Mouse (Mus musculus): ENCODE measurements around the gene C87436. TPM values are rescaled to one million over a fixed set of nuclear protein-coding genes. Genes with fewer than 3 reads are reported as not detected.
A peak's percentile ranks its signal among the peaks of the same experiment; 100 is the strongest.

C87436 gene
- total RNA-seq (2021), result 1 to 10 TPM; 6.1 to 7.8 TPM
- long read RNA-seq, experiment 1, partial matches to known transcripts, result 3 of 12 reads
- long read RNA-seq, experiment 1, other reads (novel, unspliced or antisense), result 3 of 12 reads
- long read RNA-seq, experiment 2, transcript C87436-201 (10 exons, 2,534 nt), result major isoform, 6 of 11 reads
- long read RNA-seq, experiment 2, partial matches to known transcripts, result 1 of 11 reads
- long read RNA-seq, experiment 2, other reads (novel, unspliced or antisense), result 3 of 11 reads

DNA sequence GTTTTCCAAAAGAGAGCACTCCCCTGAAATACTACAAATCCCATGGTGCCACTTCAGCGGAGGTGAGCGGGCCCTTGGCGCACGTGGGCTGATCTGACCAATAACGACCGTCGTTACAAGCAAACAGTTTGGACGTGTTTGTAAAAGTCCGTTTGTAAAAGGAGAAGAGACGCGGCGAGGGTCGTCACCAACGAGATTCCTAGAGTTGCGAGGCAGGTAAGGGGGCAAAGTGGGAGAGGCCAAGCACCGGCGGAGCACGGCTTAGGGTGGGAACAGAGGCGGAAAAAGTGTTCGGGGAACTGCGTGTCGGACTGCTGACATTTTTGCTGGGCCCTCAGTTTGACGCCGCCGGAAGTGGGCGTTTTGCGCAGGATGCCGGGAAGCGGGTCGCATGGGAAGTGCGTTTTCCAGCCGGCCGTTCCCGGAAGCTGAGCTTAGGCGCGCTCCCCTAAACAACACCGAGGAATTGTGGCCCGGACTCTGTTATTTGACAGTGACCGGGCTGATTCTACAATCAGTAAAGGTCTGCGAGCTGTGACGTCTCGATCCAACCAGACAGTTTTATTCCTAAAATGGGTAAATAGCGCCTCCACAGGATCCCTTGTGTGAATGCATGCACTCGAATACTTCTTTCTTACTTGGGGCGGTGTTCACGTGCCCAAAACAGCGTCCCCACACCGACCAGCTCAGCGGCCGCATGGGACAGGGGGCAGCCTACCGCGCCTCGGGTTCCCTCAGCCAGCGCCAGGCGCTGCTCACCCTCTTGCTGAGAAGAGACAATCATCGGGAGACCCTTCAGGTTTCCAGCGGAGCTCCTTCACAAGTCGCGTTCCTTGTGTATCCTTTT lies at the start of gene C87436:
Gene C87436 (plus strand): TSS at position 103 of the 847 bp plus-strand sequence.
- DNase-seq, result peak; percentile 87 to 96
- intact Hi-C loops (cut with DNase I), result no loop called here

DNA sequence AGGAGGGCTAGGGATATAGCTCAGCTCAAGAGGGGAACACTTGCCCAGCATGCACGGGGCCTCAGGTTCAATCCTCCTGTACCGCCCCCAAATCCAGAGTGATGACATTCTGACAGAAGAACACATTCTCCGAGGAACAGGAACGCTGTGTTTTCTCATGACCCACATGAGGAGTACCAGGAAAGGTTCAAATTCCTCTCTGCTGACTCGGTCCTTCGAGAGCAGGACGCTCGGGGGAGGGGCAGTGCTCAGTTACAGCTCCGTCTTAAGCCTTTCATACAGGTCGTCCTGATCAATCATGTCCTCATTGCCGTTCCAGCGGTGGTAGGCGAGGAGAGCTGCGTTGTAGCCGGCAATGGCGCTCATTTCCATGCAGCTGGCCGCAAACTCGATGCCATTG lies 49.7 kb upstream of the C87436 start:
- DNase-seq, result no peak
- intact Hi-C loops (cut with DNase I), result no loop called here

DNA sequence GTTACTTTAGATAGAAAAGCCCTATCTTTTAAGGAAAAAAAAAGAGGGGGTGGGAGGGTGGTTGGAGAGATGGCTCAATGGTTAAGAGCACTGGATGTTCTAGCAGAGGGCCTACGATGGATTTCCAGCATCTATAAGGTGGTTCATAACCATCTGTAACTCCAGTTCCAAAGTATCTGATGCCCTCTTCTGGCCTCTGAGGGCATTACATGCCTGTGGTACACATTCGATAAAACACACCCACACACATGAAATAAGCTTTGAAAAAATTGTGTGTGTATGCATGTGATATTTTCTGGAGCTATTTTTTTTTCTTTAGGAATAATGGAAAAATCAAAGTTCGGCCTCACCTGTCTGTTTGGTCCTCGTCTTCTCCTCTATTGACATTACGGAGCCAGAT lies 46.8 kb upstream of the C87436 start:
- no peak for DNase-seq
- intact Hi-C loops (cut with DNase I), result no loop called here

DNA sequence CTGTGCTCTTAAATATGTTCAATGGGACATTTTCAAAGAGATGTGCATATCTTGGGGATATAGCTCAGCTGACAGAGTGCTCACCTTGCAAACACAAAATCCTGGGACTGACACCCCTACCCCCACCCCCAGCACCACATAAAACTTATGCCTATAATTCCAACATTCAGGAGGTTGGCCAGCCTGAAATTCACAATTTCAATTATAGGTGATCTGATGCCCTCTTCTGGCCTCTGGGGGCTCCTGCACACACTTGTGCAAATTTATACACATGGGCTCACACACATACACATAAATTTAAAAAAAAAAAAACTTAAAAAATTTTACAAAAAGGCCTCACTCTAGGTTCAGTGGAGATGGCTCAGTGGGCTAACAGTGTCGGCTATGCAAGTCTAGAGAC lies 45.0 kb upstream of the C87436 start:
- DNase-seq, result no peak
- intact Hi-C loops (cut with DNase I), result no loop called here

DNA sequence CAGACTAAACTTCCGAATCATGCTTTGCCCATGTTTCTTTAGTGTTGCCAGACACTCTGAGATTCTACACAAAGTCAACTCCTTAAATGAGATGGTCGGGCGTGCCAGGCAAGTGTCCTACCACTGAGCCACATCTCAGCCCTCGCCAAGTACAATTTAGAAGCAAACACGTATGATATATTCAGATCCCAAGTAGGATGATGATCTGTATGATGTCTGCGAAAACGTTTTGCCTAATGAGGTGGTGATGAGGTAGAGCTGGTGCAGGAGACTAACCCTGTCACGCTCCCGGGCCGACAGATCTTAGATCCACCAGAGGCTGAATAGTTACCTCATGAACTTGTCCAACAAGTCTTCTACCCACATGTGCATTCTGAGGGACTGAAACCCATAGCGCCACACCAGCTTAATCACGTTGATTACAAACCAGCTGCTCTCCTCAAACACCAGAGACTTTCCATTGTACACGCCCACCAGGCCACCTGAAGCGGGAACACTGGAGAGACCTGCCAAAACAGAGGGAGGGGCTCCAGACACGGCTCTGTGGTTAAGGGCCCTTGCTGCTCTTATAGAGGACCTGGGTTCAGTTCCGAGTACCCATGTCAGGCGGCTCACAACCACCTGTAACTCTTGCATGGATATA lies 44.0 kb upstream of the C87436 start:
- intact Hi-C loops (cut with DNase I), result no loop called here
- no peak for DNase-seq

DNA sequence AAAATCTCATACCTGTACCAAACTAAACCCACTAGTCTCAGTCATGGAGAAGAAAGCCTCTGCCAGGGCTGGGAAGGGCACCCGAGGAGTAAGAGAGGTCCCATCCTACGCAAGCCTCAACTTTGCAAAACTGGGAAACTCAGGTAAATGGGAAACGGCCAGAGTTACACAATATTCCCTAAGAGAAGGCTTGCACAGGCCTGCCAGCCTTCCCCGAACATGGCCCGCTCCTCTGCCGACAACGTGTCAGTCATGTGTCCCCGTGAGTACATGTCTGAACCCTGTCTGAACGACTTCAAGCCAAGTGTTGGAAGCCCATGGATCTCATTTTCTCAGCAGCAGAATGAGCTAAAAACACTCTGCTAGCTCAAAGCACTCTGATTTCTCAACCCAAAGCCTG lies 43.2 kb upstream of the C87436 start:
- no peak for DNase-seq
- intact Hi-C loops (cut with DNase I), result no loop called here

DNA sequence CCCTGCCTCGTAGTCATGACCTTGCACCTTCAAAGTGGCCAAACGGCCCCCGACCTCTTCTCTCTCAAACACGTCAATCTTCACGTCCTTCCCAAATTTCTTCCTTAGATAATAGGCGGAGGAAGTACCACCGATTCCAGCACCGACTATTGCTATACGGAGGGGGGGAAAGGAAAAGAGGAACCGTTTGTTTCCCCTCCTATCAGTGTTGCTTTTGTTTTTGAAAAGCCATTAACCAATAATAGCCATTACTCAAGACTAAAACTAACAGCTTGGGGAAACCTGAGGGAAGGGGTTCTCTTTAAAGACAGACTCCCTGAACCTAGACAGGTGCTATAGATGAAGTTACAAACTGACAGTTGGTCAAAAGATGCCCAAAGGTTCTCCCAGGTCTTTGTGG lies 42.2 kb upstream of the C87436 start:
- no peak for DNase-seq
- intact Hi-C loops (cut with DNase I), result no loop called here

DNA sequence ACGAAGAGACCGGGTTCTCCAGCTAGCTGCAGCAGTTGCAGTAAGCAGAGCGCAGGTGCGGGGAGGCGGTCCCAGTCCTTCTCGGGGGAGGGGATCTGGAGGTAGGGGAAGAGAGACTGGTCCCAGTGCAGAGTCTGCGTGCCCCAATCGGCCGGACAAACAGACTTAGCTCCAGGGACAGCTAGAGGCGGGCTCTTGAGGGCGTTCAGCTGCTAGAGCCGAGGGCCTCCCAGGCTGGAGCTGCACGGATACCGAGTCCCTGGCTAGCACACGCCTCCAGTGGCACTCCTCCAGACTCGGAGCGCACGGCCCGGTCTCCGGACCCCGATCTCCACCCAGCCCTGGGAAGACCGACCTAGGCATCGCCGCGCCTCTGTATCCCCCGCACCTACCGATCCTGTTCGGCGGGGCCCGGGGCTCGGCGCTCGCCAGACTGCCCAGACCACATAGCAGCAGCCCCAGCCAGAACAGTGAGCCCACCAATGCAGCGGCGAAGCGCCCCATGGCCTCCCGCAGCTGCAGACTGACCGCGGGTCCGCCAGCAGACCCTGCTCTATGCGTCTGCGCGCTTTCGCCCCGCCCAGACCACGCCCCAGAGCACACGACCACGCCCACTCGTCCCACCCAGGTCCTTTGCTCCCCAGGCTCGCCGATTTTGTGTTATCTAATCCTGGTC lies 41.5 kb upstream of the C87436 start, which contains the start of gene Pcyox1:
Gene Pcyox1 (minus strand): TSS at position 574 of the 676 bp plus-strand sequence.
- intact Hi-C loops (cut with DNase I), result no loop called here
- peak; percentile 81 to 93 for DNase-seq

DNA sequence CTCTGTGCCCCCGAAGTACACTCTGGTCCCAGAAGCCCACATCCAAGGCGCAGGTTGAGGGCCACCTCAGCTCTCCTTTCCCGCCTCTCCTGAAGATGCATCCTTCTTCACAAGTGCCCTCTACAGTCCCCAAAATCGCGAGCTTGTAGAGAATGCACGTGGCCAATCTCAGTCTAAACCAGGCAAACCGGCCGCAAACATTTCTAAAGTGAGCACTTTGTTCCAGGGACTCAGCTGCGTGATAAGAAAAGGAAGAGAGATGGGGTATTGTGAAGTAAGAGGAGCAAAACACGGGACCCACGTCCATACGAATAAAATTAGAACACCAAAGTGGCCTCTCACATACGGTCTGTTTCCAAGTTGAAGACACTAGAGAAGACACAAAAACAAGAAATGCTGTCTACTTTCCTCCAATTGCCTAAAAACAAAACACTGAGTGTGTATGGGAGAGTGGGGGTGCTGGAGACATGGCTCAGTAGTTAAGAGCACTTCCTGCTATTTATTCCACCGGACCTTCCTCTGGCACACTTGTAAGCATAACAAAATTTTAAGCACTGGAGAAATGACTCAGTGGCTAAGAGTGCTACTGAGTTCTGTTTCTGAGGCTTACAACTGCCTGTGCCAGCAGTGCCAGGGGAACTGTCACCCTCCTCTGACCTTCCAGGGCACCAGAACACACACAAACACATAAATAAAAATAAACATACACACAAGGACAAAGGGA lies 40.8 kb upstream of the C87436 start:
- DNase-seq, result no peak
- intact Hi-C loops (cut with DNase I), result no loop called here

DNA sequence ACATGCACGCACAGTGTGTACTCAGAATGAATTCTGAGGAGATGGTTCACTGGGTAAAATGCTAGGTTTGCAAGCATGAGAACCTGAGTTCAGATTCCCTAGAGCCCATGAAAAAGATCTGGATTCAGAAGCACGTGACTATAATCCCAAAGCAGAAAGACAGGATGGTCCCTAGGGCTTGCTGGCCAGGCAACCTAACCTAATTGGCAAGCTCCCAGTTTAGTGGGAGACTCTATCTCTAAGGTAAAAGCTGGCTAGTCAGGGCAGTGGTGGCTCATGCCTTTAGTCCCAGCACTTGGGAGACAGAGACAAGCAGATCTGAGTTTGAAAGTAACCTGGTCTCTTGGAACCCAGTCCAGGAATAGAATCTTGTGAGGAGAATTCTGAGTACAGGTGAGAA lies 39.2 kb upstream of the C87436 start:
- no peak for DNase-seq
- intact Hi-C loops (cut with DNase I), result no loop called here

DNA sequence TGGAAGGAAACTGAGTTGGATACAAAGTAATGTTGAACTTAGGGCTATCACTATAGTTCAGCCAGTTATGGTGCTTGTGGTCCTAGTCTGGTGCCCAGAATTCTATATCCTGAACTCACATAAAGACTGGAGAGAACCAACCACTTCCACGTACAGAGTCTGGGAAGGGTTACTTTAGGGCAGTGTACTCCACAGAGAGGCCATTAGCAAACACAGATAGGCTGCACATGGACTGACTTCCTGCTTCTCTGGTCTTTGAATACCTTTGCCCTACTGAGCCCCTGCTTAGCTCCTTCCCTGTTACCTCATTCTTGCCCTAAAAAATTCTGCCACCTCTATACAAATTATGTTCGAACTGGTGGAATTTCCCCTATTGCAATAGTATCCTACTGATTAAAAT lies 38.2 kb upstream of the C87436 start:
- no peak for DNase-seq
- intact Hi-C loops (cut with DNase I), result loop anchor here (2.0 kb wide), 1 partner anchor 35 kb away; the partner anchor contains the start of gene Fam136a

DNA sequence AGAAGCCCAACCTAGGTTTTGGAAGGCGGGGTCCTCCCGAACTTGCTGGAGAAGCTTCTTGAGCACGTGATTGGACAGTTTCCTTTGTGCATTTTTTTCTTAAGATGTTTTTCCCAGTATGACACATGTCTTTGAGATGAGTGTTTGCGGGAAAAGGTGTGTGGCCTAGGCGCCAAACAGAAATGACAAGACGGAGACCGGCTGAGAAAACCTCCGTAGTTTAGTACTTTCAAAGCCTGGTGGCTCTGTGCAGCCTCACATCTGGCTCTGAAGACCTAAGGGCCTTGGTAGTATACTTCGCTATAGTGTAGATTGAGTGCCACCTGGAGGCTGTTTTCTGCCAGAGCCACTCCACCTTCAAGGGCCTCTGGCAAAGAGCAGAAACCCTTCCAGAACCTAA lies 37.2 kb upstream of the C87436 start:
- intact Hi-C loops (cut with DNase I), result loop anchor here (2.0 kb wide), 1 partner anchor 36 kb away; the partner anchor contains the start of gene Fam136a
- DNase-seq, result peak; percentile 48 to 59

DNA sequence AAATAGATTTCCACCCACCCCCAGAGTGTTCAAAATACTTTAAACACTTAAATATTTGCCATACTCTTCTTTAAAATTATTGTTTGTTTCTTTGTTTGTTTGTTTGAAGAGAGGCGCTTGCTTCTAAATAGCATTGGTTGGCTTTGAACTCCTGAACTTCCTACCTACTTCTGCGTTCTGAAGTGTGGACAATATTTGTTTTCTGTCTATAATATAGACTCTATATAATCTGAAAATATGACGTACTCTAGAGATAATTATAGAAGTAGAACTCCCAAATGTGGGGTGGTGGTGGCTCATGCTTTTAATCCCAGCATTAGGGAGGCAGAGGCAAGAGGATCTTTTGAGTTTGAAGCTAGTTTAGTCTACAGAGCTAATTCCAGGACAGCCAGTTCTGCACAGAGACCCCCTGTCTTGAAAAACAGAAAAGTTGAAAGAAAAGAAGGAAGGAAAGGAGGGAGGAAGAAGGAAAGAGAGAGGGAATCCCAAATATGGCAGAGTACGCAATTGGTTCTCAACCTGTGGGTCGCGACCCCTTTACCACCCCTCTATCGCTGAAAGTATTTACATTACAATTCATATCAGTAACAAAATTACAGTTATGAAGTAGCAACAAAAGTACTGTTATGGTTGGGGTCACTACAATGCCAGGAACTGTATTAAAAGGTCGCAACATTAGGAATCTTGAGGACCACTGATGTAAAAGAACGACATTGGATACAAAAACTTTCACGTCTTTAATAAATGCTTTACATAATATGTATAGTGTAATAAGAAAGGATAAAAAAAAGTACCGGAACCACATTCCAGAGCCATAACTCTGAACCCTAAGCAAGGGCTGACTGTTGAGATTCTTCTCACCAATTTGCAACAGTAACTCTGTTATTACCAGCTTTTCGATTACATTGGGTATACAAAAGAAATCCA lies 35.2 kb upstream of the C87436 start:
- intact Hi-C loops (cut with DNase I), result no loop called here

DNA sequence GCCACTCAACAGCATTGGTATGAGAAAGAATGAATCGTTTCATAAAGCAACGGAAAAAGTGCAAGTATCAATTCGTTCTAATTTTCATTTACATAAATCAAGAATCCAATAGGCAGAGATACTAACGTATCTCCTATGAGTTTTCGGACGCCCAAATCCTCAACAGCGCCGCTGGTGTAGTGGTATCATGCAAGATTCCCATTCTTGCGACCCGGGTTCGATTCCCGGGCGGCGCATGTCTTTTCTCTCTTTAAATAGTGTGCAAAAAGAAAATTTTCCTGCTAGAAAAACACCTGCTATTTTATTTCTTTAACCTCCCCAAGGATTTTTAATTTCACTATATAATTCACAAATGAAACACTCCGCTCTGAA lies 34.5 kb upstream of the C87436 start:
- intact Hi-C loops (cut with DNase I), result no loop called here
- DNase-seq, result peak; percentile 81 to 86

More for the DNA sequence above, 35.2 kb upstream of the C87436 start:
- no peak for DNase-seq

DNA sequence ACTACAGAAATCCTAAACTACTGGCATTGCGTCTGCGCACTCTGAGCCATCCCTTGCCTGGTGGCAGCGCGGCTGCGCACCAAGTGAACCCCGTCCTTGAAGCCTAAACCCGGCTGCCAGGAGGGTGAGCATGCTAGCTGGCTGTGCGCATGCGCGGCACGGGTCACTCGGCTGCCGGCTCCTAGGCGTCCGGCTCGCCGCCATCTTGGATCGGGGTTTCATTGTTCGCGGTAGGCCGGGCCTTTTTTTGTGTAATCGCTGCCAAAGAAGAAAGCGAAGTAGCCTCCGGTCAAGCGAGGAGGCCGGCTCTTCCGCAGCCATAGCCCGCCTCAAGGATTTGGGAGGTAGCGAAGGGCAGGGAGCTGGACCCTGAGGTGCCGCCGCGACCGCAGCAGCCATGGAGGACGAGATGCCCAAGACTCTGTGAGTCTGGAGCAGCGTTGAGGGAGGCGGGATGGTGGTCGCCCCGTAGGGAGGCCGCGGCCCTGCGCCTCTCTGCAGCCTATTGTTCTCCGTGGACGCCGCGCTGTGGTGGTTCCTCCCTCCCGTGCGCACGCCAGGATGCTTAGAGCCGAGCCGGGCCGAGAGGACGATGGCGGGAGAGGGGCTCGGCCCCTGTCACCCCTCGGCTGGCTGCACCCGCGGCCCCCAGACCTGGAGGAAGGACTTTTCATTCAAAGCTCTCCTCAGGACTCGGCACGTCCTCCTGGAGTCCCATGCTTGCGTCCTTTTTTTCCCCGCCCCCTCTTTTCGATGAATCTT lies 33.9 kb upstream of the C87436 start, which contains the start of gene Tia1:
Gene Tia1 (plus strand): TSS at position 120 of the 762 bp plus-strand sequence.
- DNase-seq, result peak; percentile 92 to 99
- intact Hi-C loops (cut with DNase I), result no loop called here

DNA sequence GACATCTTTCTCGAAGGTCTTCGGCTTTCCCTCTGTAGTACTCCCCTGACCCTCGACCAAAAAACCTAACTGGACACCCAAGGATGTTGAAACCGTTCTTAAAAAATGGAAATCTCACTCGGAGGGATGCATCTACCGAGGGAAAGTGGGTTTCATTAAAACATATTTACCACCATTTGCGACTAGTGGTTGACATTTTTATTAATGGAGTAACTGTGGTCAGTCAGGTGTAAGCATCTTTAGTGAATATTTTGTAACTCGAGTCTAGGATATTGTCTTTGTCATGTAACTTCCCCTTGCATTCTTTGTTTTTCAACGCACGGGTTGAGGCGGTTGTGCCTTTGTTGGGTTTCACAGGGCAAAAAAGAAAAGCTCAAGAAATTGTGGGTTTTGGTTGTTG lies 33.2 kb upstream of the C87436 start:
- intact Hi-C loops (cut with DNase I), result no loop called here
- no peak for DNase-seq

DNA sequence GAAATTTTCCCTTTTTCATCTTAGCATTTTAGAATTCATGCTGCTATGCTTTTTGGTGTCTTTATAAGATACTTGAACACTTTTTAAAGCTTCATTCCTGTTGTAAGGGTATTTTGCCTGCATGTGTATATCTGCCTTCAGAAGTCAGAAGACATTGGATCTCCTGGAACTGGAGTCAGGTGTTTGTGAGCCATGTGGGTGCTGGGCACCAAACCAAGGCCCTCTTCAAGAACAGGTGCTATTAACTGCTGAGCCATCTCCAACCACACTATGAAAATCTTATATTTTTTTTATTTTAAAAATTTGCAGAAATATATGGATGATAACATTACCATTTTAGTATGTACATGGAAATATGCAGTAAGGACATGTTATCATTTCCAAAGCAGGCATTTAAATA lies 31.9 kb upstream of the C87436 start:
- DNase-seq, result no peak
- intact Hi-C loops (cut with DNase I), result no loop called here

DNA sequence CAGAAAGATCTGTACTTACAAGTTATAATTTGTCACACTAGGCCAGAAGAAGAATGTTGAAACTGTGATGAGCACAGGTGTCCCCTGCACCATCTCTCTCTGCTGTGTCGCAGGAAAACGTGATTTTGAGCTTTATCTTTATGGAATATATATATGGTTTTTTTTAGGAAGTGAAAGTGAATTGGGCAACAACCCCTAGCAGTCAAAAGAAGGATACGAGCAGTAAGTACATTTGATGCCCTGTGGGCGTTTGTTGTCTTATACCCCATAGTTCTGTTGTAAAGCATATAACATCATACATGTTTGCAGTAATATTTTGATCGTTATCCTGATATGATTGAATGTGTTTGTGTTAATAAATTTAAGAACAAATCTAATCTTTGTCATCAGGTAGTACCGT lies 19.5 kb upstream of the C87436 start:
- no peak for DNase-seq
- intact Hi-C loops (cut with DNase I), result no loop called here

Data from gastrocnemius, postnatal 36 days (tissue).